Mouse (Mus musculus): ENCODE results near the gene Negr1. TPM values are rescaled to one million over a fixed set of nuclear protein-coding genes. Genes with fewer than 3 reads are reported as not detected.

Negr1 gene
- polyA plus RNA-seq, 1 experiment: 1.7 TPM

GRCm38 (mm10) chr3:157079250-157079965 lies 517.8 kb downstream of the Negr1 start:
- H3K36me3 ChIP-seq (ENCODE audit: control insufficient read depth, insufficient read depth, low read length): no peaks in the 10 kb centered on the region
- no peak for DNase-seq
- no peak for TF ChIP-seq POLR2A (IDR thresholded peaks at IDR 0.05; ENCODE audit: low read depth, low read length)
- H3K4me1 ChIP-seq (ENCODE audit: control insufficient read depth, insufficient read depth, low read length): no peaks in the 10 kb centered on the region
- no peaks in the 10 kb centered on the region for H3K27me3 ChIP-seq (replicated peaks; ENCODE audit: control insufficient read depth, insufficient read depth, low read length)
- H3K27ac ChIP-seq (ENCODE audit: insufficient read depth, low read depth, low read length): no peak overlapping the region
- WGBS: 60% methylated on average over 2 of the region's 2 CpGs
- H3K4me3 ChIP-seq (ENCODE audit: insufficient read depth, low read depth, low read length): no peak overlapping the region

GRCm38 (mm10) chr3:157079966-157080306 lies 518.3 kb downstream of the Negr1 start:
- H3K27me3 ChIP-seq (replicated peaks; ENCODE audit: control insufficient read depth, insufficient read depth, low read length): no peaks in the 10 kb centered on the region
- H3K4me3 ChIP-seq (ENCODE audit: insufficient read depth, low read depth, low read length): no peak overlapping the region
- TF ChIP-seq POLR2A (IDR thresholded peaks at IDR 0.05; ENCODE audit: low read depth, low read length) (no peak), CTCF (conservative IDR thresholded peaks at IDR 0.05; ENCODE audit: insufficient read depth, insufficient read length, low read depth, low read length) (no peak)
- 69% methylated on average over 1 of the region's 1 CpGs for WGBS
- no peaks in the 10 kb centered on the region for H3K36me3 ChIP-seq (ENCODE audit: control insufficient read depth, insufficient read depth, low read length)
- no peak for DNase-seq
- H3K27ac ChIP-seq (ENCODE audit: insufficient read depth, low read depth, low read length): no peak overlapping the region
- no peaks in the 10 kb centered on the region for H3K4me1 ChIP-seq (ENCODE audit: control insufficient read depth, insufficient read depth, low read length)

GRCm38 (mm10) chr3:157080585-157080984 lies 519.0 kb downstream of the Negr1 start:
- no peak overlapping the region for H3K4me3 ChIP-seq (ENCODE audit: insufficient read depth, low read depth, low read length)
- TF ChIP-seq CTCF (conservative IDR thresholded peaks at IDR 0.05; ENCODE audit: insufficient read depth, insufficient read length, low read depth, low read length): no peak
- no peak for TF ChIP-seq POLR2A (IDR thresholded peaks at IDR 0.05; ENCODE audit: low read depth, low read length)
- no peaks in the 10 kb centered on the region for H3K36me3 ChIP-seq (ENCODE audit: control insufficient read depth, insufficient read depth, low read length)
- no peak for DNase-seq
- H3K27ac ChIP-seq (ENCODE audit: insufficient read depth, low read depth, low read length): no peak overlapping the region
- H3K4me1 ChIP-seq (ENCODE audit: control insufficient read depth, insufficient read depth, low read length): no peaks in the 10 kb centered on the region
- H3K27me3 ChIP-seq (replicated peaks; ENCODE audit: control insufficient read depth, insufficient read depth, low read length): no peaks in the 10 kb centered on the region
- WGBS: 91% methylated on average over 1 of the region's 1 CpGs

- Histone ChIP-seq H3K27ac (ENCODE audit: insufficient read depth, low read depth, low read length) (no peak overlapping the region), H3K27me3 (replicated peaks; ENCODE audit: control insufficient read depth, insufficient read depth, low read length) (no peaks in the 10 kb centered on the region), H3K36me3 (ENCODE audit: control insufficient read depth, insufficient read depth, low read length) (no peaks in the 10 kb centered on the region), H3K4me3 (ENCODE audit: insufficient read depth, low read depth, low read length) (no peak overlapping the region), H3K4me1 (ENCODE audit: control insufficient read depth, insufficient read depth, low read length) (no peaks in the 10 kb centered on the region)
- WGBS: 73% methylated on average over 8 of the region's 8 CpGs
- DNase-seq: peak; percentile 61
- TF ChIP-seq POLR2A (IDR thresholded peaks at IDR 0.05; ENCODE audit: low read depth, low read length) (no peak), CTCF (conservative IDR thresholded peaks at IDR 0.05; ENCODE audit: insufficient read depth, insufficient read length, low read depth, low read length) (no peak)
Observed at GRCm38 (mm10) chr3:157082808-157083784, 521.5 kb downstream of the Negr1 start.

- H3K4me3 ChIP-seq (ENCODE audit: insufficient read depth, low read depth, low read length): no peak overlapping the region
- DNase-seq: no peak
- H3K27me3 ChIP-seq (replicated peaks; ENCODE audit: control insufficient read depth, insufficient read depth, low read length): no peaks in the 10 kb centered on the region
- TF ChIP-seq CTCF (conservative IDR thresholded peaks at IDR 0.05; ENCODE audit: insufficient read depth, insufficient read length, low read depth, low read length) (no peak), POLR2A (IDR thresholded peaks at IDR 0.05; ENCODE audit: low read depth, low read length) (no peak)
- H3K27ac ChIP-seq (ENCODE audit: insufficient read depth, low read depth, low read length): no peak overlapping the region
- 45% methylated on average over 1 of the region's 1 CpGs for WGBS
- H3K4me1 ChIP-seq (ENCODE audit: control insufficient read depth, insufficient read depth, low read length): no peaks in the 10 kb centered on the region
- no peaks in the 10 kb centered on the region for H3K36me3 ChIP-seq (ENCODE audit: control insufficient read depth, insufficient read depth, low read length)
Observed at GRCm38 (mm10) chr3:157085180-157085579, 523.6 kb downstream of the Negr1 start.

- Histone ChIP-seq H3K36me3 (ENCODE audit: control insufficient read depth, insufficient read depth, low read length) (no peaks in the 10 kb centered on the region), H3K27me3 (replicated peaks; ENCODE audit: control insufficient read depth, insufficient read depth, low read length) (no peaks in the 10 kb centered on the region), H3K27ac (ENCODE audit: insufficient read depth, low read depth, low read length) (no peak overlapping the region), H3K4me1 (ENCODE audit: control insufficient read depth, insufficient read depth, low read length) (no peaks in the 10 kb centered on the region), H3K4me3 (ENCODE audit: insufficient read depth, low read depth, low read length) (no peak overlapping the region)
- DNase-seq: no peak
- 64% methylated on average over 4 of the region's 4 CpGs for WGBS
- TF ChIP-seq CTCF (conservative IDR thresholded peaks at IDR 0.05; ENCODE audit: insufficient read depth, insufficient read length, low read depth, low read length): no peak
- no peak for TF ChIP-seq POLR2A (IDR thresholded peaks at IDR 0.05; ENCODE audit: low read depth, low read length)
Observed at GRCm38 (mm10) chr3:157090051-157090450, 528.5 kb downstream of the Negr1 start.

GRCm38 (mm10) chr3:157096284-157096683 lies 534.7 kb downstream of the Negr1 start:
- TF ChIP-seq POLR2A (IDR thresholded peaks at IDR 0.05; ENCODE audit: low read depth, low read length) (no peak), CTCF (conservative IDR thresholded peaks at IDR 0.05; ENCODE audit: insufficient read depth, insufficient read length, low read depth, low read length) (no peak)
- no peak overlapping the region for H3K4me3 ChIP-seq (ENCODE audit: insufficient read depth, low read depth, low read length)
- WGBS: 93% methylated on average over 1 of the region's 1 CpGs

More at GRCm38 (mm10) chr3:157096284-157096683, 534.7 kb downstream of the Negr1 start:
- Histone ChIP-seq H3K27me3 (replicated peaks; ENCODE audit: control insufficient read depth, insufficient read depth, low read length) (no peaks in the 10 kb centered on the region), H3K27ac (ENCODE audit: insufficient read depth, low read depth, low read length) (no peak overlapping the region), H3K36me3 (ENCODE audit: control insufficient read depth, insufficient read depth, low read length) (no peaks in the 10 kb centered on the region), H3K4me1 (ENCODE audit: control insufficient read depth, insufficient read depth, low read length) (no peaks in the 10 kb centered on the region)
- no peak for DNase-seq

Data from kidney, adult 2 months (tissue).